Mouse (Mus musculus) heart, embryonic 12.5 days (tissue): Measurements from ENCODE around the gene Otop1. TPM values are rescaled to one million over a fixed set of nuclear protein-coding genes. Genes with fewer than 3 reads are reported as not detected.

Experiments
- ATAC-seq: fragments of 200-750 bp; cut with Nextera tagmentation; 2 replicates; pipeline ENCODE4 v1.8.0; 2017; ENCODE audit warnings: moderate TSS enrichment, moderate library complexity; ENCODE audit not compliant: insufficient number of reproducible peaks, low FRiP score
- H3K27ac ChIP-seq: fragments of 300-500 bp; sonication (generic); 2 replicates; pipeline ENCODE4 v1.5.1; 2016; ENCODE audit warnings: mild to moderate bottlenecking, moderate library complexity; ENCODE audit not compliant: poor library complexity, severe bottlenecking
- H3K27me3 ChIP-seq: fragments of 300-500 bp; sonication (generic); replicated peaks from 2 replicates; pipeline ENCODE4 v1.6.1; 2016; ENCODE audit warnings: mild to moderate bottlenecking, moderate library complexity
- H3K36me3 ChIP-seq: fragments of 300-500 bp; sonication (generic); 2 replicates; pipeline ENCODE4 v1.6.1; 2016; ENCODE audit warnings: mild to moderate bottlenecking, moderate library complexity
- H3K4me1 ChIP-seq: fragments of 300-500 bp; sonication (generic); replicated peaks from 2 replicates; pipeline ENCODE4 v1.6.1; 2016; ENCODE audit warnings: mild to moderate bottlenecking
- H3K4me2 ChIP-seq: fragments of 300-500 bp; sonication (generic); 2 replicates; pipeline ENCODE4 v1.6.1; 2016; ENCODE audit warnings: mild to moderate bottlenecking, moderate library complexity
- H3K4me3 ChIP-seq: fragments of 300-500 bp; sonication (generic); 2 replicates; pipeline ENCODE4 v1.5.1; 2016; ENCODE audit warnings: mild to moderate bottlenecking
- H3K9ac ChIP-seq: fragments of 300-500 bp; sonication (generic); 2 replicates; pipeline ENCODE4 v1.6.1; 2016; ENCODE audit warnings: mild to moderate bottlenecking, moderate library complexity
- H3K9me3 ChIP-seq: fragments of 300-500 bp; sonication (generic); replicated peaks from 2 replicates; pipeline ENCODE4 v1.6.1; 2016; ENCODE audit warnings: mild to moderate bottlenecking, moderate library complexity
- WGBS: fragments of 180-500 bp; shearing (Covaris S2); methylation state at CpG from one replicate; pipeline ENCODE4 v1.1.7; 2016; 5-methylcytosine and 5-hydroxymethylcytosine counted together
- polyA plus RNA-seq: library from polyadenylated mRNA; unstranded; fragments of >200 nt; fragmentation: Nextera tagmentation; extraction: Ambion mirVana; gene quantifications from 2 replicates; pipeline ENCODE4 v1.2.1, GENCODE M21; 2016

Otop1 gene
- not detected in 2 replicates for polyA plus RNA-seq

- WGBS: 1% methylated on average over 4 of the region's 4 CpGs
- H3K4me2 ChIP-seq: peak within 1 kb of the TSS; percentile 64
- H3K27ac ChIP-seq: no peak within 1 kb of the TSS
- no peak within 1 kb of the TSS for H3K9ac ChIP-seq
- peaks cover 75% of the 10 kb centered on the region for H3K27me3 ChIP-seq
- no peaks in the 10 kb centered on the region for H3K9me3 ChIP-seq
- no peak for ATAC-seq
- H3K4me3 ChIP-seq: no peak within 1 kb of the TSS
- peaks cover 10% of the 10 kb centered on the region for H3K36me3 ChIP-seq
- peaks cover 21% of the 10 kb centered on the region for H3K4me1 ChIP-seq
Observed at GRCm38 (mm10) chr5:38275771-38276170, at the start of gene Otop1. Gene Otop1 (plus strand): TSS chr5:38275972.

GRCm38 (mm10) chr5:38235422-38235821, 40.4 kb upstream of the Otop1 start:
- no peak overlapping the region for H3K27ac ChIP-seq
- H3K9ac ChIP-seq: no peak overlapping the region
- H3K4me1 ChIP-seq: no peaks in the 10 kb centered on the region
- H3K27me3 ChIP-seq: no peaks in the 10 kb centered on the region
- no peak for ATAC-seq
- H3K4me3 ChIP-seq: no peak overlapping the region
- peaks cover 7% of the 10 kb centered on the region; the same call in 1 of the 2 replicates for H3K9me3 ChIP-seq
- H3K4me2 ChIP-seq: no peak overlapping the region
- 61% methylated on average over 4 of the region's 4 CpGs for WGBS
- H3K36me3 ChIP-seq: peaks cover 57% of the 10 kb centered on the region

- H3K4me2 ChIP-seq: no peak overlapping the region
- ATAC-seq: no peak
Observed at GRCm38 (mm10) chr5:38236627-38237026, 39.1 kb upstream of the Otop1 start.

GRCm38 (mm10) chr5:38240727-38241472, 34.9 kb upstream of the Otop1 start:
- Histone ChIP-seq H3K4me1 (no peaks in the 10 kb centered on the region), H3K4me3 (no peak overlapping the region), H3K9ac (no peak overlapping the region), H3K9me3 (peaks cover 7% of the 10 kb centered on the region; the same call in 1 of the 2 replicates), H3K36me3 (peaks cover 7% of the 10 kb centered on the region; the same call in 1 of the 2 replicates), H3K27me3 (no peaks in the 10 kb centered on the region), H3K4me2 (no peak overlapping the region), H3K27ac (no peak overlapping the region)
- no peak for ATAC-seq
- 62% methylated on average over 5 of the region's 5 CpGs for WGBS

More at GRCm38 (mm10) chr5:38236627-38237026, 39.1 kb upstream of the Otop1 start:
- Histone ChIP-seq H3K9ac (no peak overlapping the region), H3K27ac (no peak overlapping the region), H3K9me3 (peaks cover 7% of the 10 kb centered on the region; the same call in 1 of the 2 replicates), H3K4me1 (no peaks in the 10 kb centered on the region), H3K36me3 (peaks cover 45% of the 10 kb centered on the region), H3K27me3 (no peaks in the 10 kb centered on the region), H3K4me3 (no peak overlapping the region)
- WGBS: 95% methylated on average over 2 of the region's 2 CpGs

DNA sequence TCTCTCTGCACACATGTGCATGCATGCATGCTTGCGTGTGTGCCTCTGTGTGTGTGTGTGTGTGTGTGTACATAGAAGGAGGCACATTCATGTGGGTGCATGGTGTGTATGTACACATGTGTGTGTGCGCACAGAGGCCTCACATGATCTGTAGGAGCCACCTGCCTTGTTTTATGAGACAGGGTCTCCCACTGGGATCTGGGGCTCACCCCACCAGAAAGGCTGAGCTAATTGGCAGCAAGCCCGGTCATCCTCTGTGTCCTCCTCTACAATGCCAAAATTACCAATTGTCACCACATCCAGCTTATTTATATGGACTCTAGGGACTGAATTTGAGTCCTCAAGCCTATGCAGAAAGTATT, 34.3 kb upstream of the Otop1 start:
- Histone ChIP-seq H3K9me3 (peaks cover 6% of the 10 kb centered on the region; the same call in 1 of the 2 replicates), H3K36me3 (peaks cover 3% of the 10 kb centered on the region; the same call in 1 of the 2 replicates), H3K4me1 (no peaks in the 10 kb centered on the region), H3K4me2 (no peak overlapping the region), H3K9ac (no peak overlapping the region), H3K27ac (no peak overlapping the region), H3K4me3 (no peak overlapping the region), H3K27me3 (no peaks in the 10 kb centered on the region)
- no peak for ATAC-seq
- WGBS: 93% methylated on average over 3 of the region's 3 CpGs

DNA sequence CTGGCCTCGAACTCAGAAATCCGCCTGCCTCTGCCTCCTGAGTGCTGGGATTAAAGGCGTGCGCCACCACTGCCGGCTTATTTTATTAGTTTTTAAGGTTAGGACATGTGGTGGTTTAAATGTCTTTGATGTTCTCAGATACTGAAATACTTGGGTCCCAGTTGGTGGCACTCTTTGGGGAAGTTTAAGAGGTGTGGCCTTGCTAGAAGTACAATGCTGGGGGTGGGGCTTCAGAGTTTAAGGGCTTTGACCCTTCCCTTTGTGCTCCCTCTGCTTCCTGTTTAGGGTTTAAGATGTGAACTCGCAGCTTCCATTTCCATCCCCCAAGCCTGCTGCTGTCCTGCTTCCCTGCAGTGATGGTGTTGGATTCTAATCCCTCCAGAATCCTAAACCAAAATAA, 33.8 kb upstream of the Otop1 start:
- no peak overlapping the region for H3K4me2 ChIP-seq
- H3K9ac ChIP-seq: no peak overlapping the region
- H3K9me3 ChIP-seq: 0 out of 2 replicates have a peak, but pooled peaks cover under 1% of the 10 kb centered on the region
- H3K36me3 ChIP-seq: no peaks in the 10 kb centered on the region
- H3K27ac ChIP-seq: no peak overlapping the region
- H3K27me3 ChIP-seq: no peaks in the 10 kb centered on the region
- no peak overlapping the region for H3K4me3 ChIP-seq
- ATAC-seq: no peak
- H3K4me1 ChIP-seq: no peaks in the 10 kb centered on the region
- 79% methylated on average over 6 of the region's 6 CpGs for WGBS

GRCm38 (mm10) chr5:38255195-38255594, 20.6 kb upstream of the Otop1 start:
- 43% methylated on average over 4 of the region's 4 CpGs for WGBS
- no peaks in the 10 kb centered on the region for H3K9me3 ChIP-seq
- no peaks in the 10 kb centered on the region for H3K4me1 ChIP-seq
- H3K4me3 ChIP-seq: no peak overlapping the region
- no peak overlapping the region for H3K9ac ChIP-seq
- no peaks in the 10 kb centered on the region for H3K27me3 ChIP-seq
- no peaks in the 10 kb centered on the region for H3K36me3 ChIP-seq
- no peak overlapping the region for H3K4me2 ChIP-seq
- no peak overlapping the region for H3K27ac ChIP-seq
- ATAC-seq: no peak

DNA sequence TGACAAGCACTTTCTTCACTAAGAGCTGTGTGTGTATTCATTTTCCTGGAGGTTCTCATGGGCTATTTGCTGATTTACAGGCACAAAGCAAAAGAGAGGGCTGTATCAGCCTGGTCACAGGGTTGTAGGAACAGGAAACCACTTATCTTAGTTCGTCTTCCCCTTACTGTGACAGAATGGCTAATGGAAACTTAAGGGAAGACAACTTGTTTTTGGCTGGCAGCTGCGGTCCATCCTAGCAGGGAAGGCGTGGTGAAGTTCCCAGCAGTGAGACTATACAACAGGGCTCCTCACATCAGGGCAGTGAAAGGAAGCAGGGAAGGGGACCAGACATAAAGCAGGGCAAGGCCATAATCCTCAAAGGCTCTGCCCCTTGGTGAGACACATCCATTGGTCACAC, 20.1 kb upstream of the Otop1 start:
- 44% methylated on average over 3 of the region's 3 CpGs for WGBS
- no peak overlapping the region for H3K9ac ChIP-seq
- no peak overlapping the region for H3K4me3 ChIP-seq
- no peak overlapping the region for H3K4me2 ChIP-seq
- no peaks in the 10 kb centered on the region for H3K36me3 ChIP-seq
- H3K9me3 ChIP-seq: no peaks in the 10 kb centered on the region
- no peaks in the 10 kb centered on the region for H3K27me3 ChIP-seq
- H3K27ac ChIP-seq: peak overlapping the region; percentile 48
- no peaks in the 10 kb centered on the region for H3K4me1 ChIP-seq
- peak; percentile 80 for ATAC-seq

GRCm38 (mm10) chr5:38256551-38256950, 19.2 kb upstream of the Otop1 start:
- Histone ChIP-seq H3K9ac (no peak overlapping the region), H3K4me2 (no peak overlapping the region), H3K4me1 (peaks cover 5% of the 10 kb centered on the region; the same call in 1 of the 2 replicates), H3K9me3 (no peaks in the 10 kb centered on the region), H3K27me3 (no peaks in the 10 kb centered on the region), H3K36me3 (no peaks in the 10 kb centered on the region), H3K4me3 (no peak overlapping the region), H3K27ac (no peak overlapping the region)
- ATAC-seq: no peak
- WGBS: 72% methylated on average over 1 of the region's 1 CpGs

DNA sequence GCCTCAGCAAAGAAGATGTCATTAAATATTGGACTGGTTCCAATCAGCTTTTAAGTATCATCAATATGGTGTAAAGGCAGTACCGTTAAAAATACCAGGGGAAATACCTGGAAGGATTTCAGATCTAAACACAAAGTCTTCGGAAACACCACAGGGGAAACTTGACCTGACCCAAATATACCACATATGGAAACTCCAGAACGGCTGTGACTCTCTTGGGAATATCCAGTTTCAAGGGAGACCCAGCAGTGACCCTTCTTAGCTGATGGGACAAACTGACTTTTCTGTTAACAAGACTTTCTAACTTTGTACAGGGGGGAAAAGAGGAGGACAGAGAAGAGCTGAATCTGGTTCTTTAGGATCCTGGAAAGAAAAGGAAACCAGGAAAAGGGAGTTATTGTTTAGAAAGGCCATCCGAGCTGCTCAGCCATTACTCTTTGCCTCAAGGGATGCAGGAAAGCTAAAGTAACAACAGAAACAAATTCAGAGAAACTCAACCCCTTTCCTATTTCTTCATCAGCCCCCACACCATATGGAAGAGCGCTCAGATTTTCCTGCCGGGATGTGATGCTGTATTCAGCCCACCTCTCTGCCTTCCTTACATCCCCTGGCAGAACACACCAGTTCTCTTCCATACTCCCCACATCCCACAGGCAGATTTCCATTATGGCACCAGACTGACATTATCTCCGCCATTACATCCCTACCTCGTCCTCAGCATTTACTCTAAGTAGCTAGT, 17.6 kb upstream of the Otop1 start:
- H3K4me1 ChIP-seq: peaks cover 5% of the 10 kb centered on the region; the same call in 1 of the 2 replicates
- H3K9me3 ChIP-seq: no peaks in the 10 kb centered on the region
- H3K4me3 ChIP-seq: no peak overlapping the region
- no peaks in the 10 kb centered on the region for H3K27me3 ChIP-seq
- H3K36me3 ChIP-seq: peaks cover 10% of the 10 kb centered on the region
- H3K9ac ChIP-seq: no peak overlapping the region
- WGBS: 79% methylated on average over 8 of the region's 8 CpGs
- no peak overlapping the region for H3K4me2 ChIP-seq
- no peak for ATAC-seq
- H3K27ac ChIP-seq: no peak overlapping the region

DNA sequence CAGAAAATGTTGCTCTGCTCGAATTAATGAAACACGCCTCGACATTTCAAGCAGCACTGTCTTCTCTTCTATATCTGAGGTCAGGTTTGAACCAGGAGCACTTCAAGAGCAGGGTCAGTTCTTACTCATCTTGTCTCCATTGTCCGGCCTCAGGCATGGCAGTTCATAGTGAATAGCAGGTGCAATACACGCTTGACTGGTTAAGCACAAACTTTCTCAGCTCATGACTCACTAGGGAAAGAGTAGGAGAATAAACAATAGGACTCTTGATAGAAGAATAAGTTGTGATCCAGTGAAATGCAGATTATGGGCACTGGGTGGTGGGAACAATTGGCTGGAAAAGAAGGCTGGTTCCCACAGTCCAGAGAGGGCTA, 17.0 kb upstream of the Otop1 start:
- Histone ChIP-seq H3K27me3 (no peaks in the 10 kb centered on the region), H3K4me1 (peaks cover 5% of the 10 kb centered on the region; the same call in 1 of the 2 replicates), H3K36me3 (peaks cover 15% of the 10 kb centered on the region), H3K9me3 (no peaks in the 10 kb centered on the region), H3K9ac (no peak overlapping the region), H3K4me3 (no peak overlapping the region), H3K4me2 (no peak overlapping the region), H3K27ac (no peak overlapping the region)
- no peak for ATAC-seq
- WGBS: 86% methylated on average over 5 of the region's 5 CpGs
